In the genomic region with DNA sequence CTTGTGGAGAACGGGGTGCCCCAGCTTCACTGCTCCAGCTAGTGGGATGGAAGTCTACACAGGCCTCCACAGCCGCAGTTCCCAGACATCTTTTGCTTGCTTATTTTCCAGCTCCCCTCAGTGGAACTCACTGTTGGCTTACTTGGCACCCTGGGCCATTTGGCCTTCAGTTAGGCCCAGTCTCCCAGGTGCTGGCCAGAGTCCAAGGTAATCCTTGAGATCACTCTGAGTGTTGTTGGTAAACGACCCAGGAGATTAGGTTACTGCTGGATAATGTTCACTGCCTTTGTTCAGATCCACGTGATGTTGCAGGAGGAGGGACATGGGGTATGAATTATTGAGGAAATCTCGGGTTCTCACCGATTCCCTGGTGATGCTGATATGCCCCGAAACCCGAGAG, we compare ENCODE assay signal across 10 mouse cellular contexts. TPM values are rescaled to one million over a fixed set of nuclear protein-coding genes. Genes with fewer than 3 reads are reported as not detected.
A peak's percentile ranks its signal among the peaks of the same experiment; 100 is the strongest.
DNase-seq lines count a peak whose midpoint lies in the region; TF ChIP-seq lines count a peak whose summit lies in the region.
"Had no signal": no experiment of that assay in that cellular context is flagged by ENCODE, and none has a peak within 500 bp of the region (broad histone marks: within the 10 kb centered on the region; RNA-seq: fewer than 3 reads in every experiment).

No protein-coding gene starts in this region.

- no peak for TF ChIP-seq POLR2A in lung, adult 2 months (IDR thresholded peaks at IDR 0.05; ENCODE audit: borderline replicate concordance, extremely low read depth, low read depth, low read length)

- no peaks in the 10 kb centered on the region for H3K27me3 ChIP-seq in hindbrain, embryonic 10.5 days (ENCODE audit: insufficient read depth, poor library complexity, severe bottlenecking)
- H3K27me3 ChIP-seq: forebrain, embryonic 13.5 days had no signal

- H3K27ac ChIP-seq in hindbrain, embryonic 10.5 days = no peak overlapping the region
- H3K27ac ChIP-seq: forebrain, embryonic 13.5 days had no signal

- no peak overlapping the region for H3K4me3 ChIP-seq in lung, adult 2 months (replicated peaks; ENCODE audit: extremely low read depth, low read depth, low read length)
- H3K4me3 ChIP-seq in hindbrain, embryonic 10.5 days = no peak overlapping the region
- H3K4me3 ChIP-seq: forebrain, embryonic 13.5 days had no signal

- peaks cover 10% of the 10 kb centered on the region; the same call in 1 of the 2 replicates for H3K9me3 ChIP-seq in hindbrain, embryonic 10.5 days

- no peak for TF ChIP-seq CTCF in lung, adult 2 months (IDR thresholded peaks at IDR 0.05; ENCODE audit: insufficient read depth, low read length)

- no peaks in the 10 kb centered on the region for H3K4me1 ChIP-seq in lung, adult 2 months (ENCODE audit: control insufficient read depth, insufficient read depth, low read length)
- H3K4me1 ChIP-seq in hindbrain, embryonic 10.5 days (replicated peaks) = no peaks in the 10 kb centered on the region

- DNase-seq in adrenal gland, adult (ENCODE audit: inconsistent age in 2 of 2, low spot score in 1 of 2) = peak; percentile 31 to 80
- no peak for DNase-seq in adrenal gland, postnatal 4 days (ENCODE audit: low spot score in 2 of 2)
- DNase-seq in ovary, adult 18-20 months (ENCODE audit: low spot score) = peak; percentile 55
- no peak for DNase-seq in ovary, postnatal 10 days (ENCODE audit: low spot score)
- DNase-seq in lung, adult 2 months = peak; percentile 39
- peak; percentile 27 for DNase-seq in yolk sac, embryonic 10.5 days (ENCODE audit: low spot score)
- DNase-seq in layer of hippocampus, adult 8-10 months (ENCODE audit: low spot score in 2 of 2) = no peak
- DNase-seq in hindbrain, embryonic 10.5 days (ENCODE audit: low spot score) = no peak
- DNase-seq: cerebellum, adult 11 months had no signal

- no peaks in the 10 kb centered on the region for H3K36me3 ChIP-seq in hindbrain, embryonic 10.5 days

- WGBS in lung, adult 2 months = 67% methylated on average over 8 of the region's 8 CpGs
- WGBS in hindbrain, embryonic 10.5 days = 86% methylated on average over 8 of the region's 8 CpGs

RNA-seq across cellular contexts. Expression of gene Nek2, which starts 28.3 kb away (rescaled TPM):
- total RNA-seq in adrenal gland, postnatal 4 days (2021) = 10 to 100 TPM; 19.0 to 20.4 TPM
- 1.9 and 3.7 TPM in 2 replicates for polyA plus RNA-seq in lung, adult 2 months (2012; rRNA removed)
- total RNA-seq in layer of hippocampus, adult 8-10 months (2022) = 1 to 10 TPM; 1.2 to 2.2 (median 1.7) TPM
- 41.6 and 59.7 TPM in 2 replicates for polyA plus RNA-seq in hindbrain, embryonic 10.5 days (2016; fragmentation: Nextera tagmentation; extraction: Ambion mirVana)

Comparison
In these comparisons a context has a peak if more than half of its experiments do, and no peak if none do; other contexts are left out.
1. DNase-seq: peak in adrenal gland, adult (2 of 2), ovary, adult 18-20 months (single experiment), lung, adult 2 months (single experiment) and yolk sac, embryonic 10.5 days (single experiment); none in adrenal gland, postnatal 4 days (0 of 2), ovary, postnatal 10 days (single experiment), layer of hippocampus, adult 8-10 months (0 of 2) and hindbrain, embryonic 10.5 days (single experiment).
2. RNA of gene Nek2, which starts 28.3 kb away (total RNA-seq): 19.0 to 20.4 TPM in adrenal gland, postnatal 4 days; 1.2 to 2.2 TPM in layer of hippocampus, adult 8-10 months; every median in the first group is over 4 times any median in the second.